Mouse (Mus musculus) E14TG2a.4 (cell line): ENCODE data around the gene Dpp8.

ENCODE experiments used
- H3K27me3 ChIP-seq: 2 replicates; pipeline ENCODE4 v1.6.1; 2014; ENCODE audit warnings: low read length, control low read depth; ENCODE audit not compliant: insufficient read depth
- H3K36me3 ChIP-seq: 2 replicates; pipeline ENCODE4 v1.6.1; 2014; ENCODE audit warnings: low read length, control low read depth; ENCODE audit not compliant: insufficient read depth
- H3K4me1 ChIP-seq: replicated peaks from 2 replicates; pipeline ENCODE4 v1.6.1; 2014; ENCODE audit warnings: low read depth, low read length, control low read depth
- H3K4me3 ChIP-seq: replicated peaks from 2 replicates; pipeline ENCODE4 v1.5.1; 2014; ENCODE audit warnings: mild to moderate bottlenecking, low read length
- H3K9me3 ChIP-seq: 2 replicates; pipeline ENCODE4 v1.6.1; 2014; ENCODE audit warnings: low read length, control low read depth
- CTCF ChIP-seq: conservative IDR thresholded peaks from 2 replicates; pipeline ENCODE4 v1.5.1; 2014; ENCODE audit warnings: low read length
- NANOG ChIP-seq: IDR thresholded peaks from 2 replicates; pipeline ENCODE4 v1.6.1; 2014; ENCODE audit warnings: borderline replicate concordance, low read length, mixed read lengths
- POU5F1 ChIP-seq: IDR thresholded peaks from 2 replicates; pipeline ENCODE4 v1.6.1; 2014; ENCODE audit warnings: low read length, borderline replicate concordance

Dpp8 gene

GRCm38 (mm10) chr9:65085270-65085669, 53.1 kb downstream of the Dpp8 start:
- Histone ChIP-seq H3K4me1 (peaks cover 25% of the 10 kb centered on the region), H3K9me3 (peaks cover 10% of the 10 kb centered on the region; the same call in 1 of the 2 replicates), H3K36me3 (peaks cover 17% of the 10 kb centered on the region), H3K4me3 (no peak overlapping the region), H3K27me3 (peaks cover 3% of the 10 kb centered on the region; the same call in 1 of the 2 replicates)
- TF ChIP-seq POU5F1, result no peak
- no peak for TF ChIP-seq NANOG
- no peak for TF ChIP-seq CTCF

- H3K4me3 ChIP-seq, result no peak overlapping the region
- H3K9me3 ChIP-seq, result peaks cover 10% of the 10 kb centered on the region; the same call in 1 of the 2 replicates
- 0 out of 2 replicates have a peak, but pooled peaks cover 3% of the 10 kb centered on the region for H3K36me3 ChIP-seq
- peaks cover 30% of the 10 kb centered on the region for H3K4me1 ChIP-seq
- H3K27me3 ChIP-seq, result peaks cover 5% of the 10 kb centered on the region; the same call in 1 of the 2 replicates
- TF ChIP-seq CTCF (no peak), POU5F1 (no peak), NANOG (no peak)
Observed at GRCm38 (mm10) chr9:65086801-65087200, 54.6 kb downstream of the Dpp8 start.

- no peak for TF ChIP-seq NANOG
- TF ChIP-seq POU5F1, result no peak
- no peak for TF ChIP-seq CTCF
- Histone ChIP-seq H3K27me3 (peaks cover 5% of the 10 kb centered on the region; the same call in 1 of the 2 replicates), H3K36me3 (no peaks in the 10 kb centered on the region), H3K4me1 (peaks cover 30% of the 10 kb centered on the region), H3K4me3 (no peak overlapping the region), H3K9me3 (peaks cover 10% of the 10 kb centered on the region; the same call in 1 of the 2 replicates)
Observed at GRCm38 (mm10) chr9:65087490-65087889, 55.3 kb downstream of the Dpp8 start.

- TF ChIP-seq CTCF (no peak), NANOG (no peak), POU5F1 (no peak)
- H3K4me3 ChIP-seq, result no peak overlapping the region
- peaks cover 13% of the 10 kb centered on the region for H3K27me3 ChIP-seq
- peaks cover 33% of the 10 kb centered on the region for H3K4me1 ChIP-seq
- no peaks in the 10 kb centered on the region for H3K9me3 ChIP-seq
- H3K36me3 ChIP-seq, result no peaks in the 10 kb centered on the region
Observed at GRCm38 (mm10) chr9:65094237-65094636, 62.0 kb downstream of the Dpp8 start.

- TF ChIP-seq CTCF, result no peak
- H3K36me3 ChIP-seq, result no peaks in the 10 kb centered on the region
- H3K9me3 ChIP-seq, result no peaks in the 10 kb centered on the region; the same call in 1 of the 2 replicates
Observed at GRCm38 (mm10) chr9:65100991-65101685, 68.9 kb downstream of the Dpp8 start, which contains the start of gene Igdcc4. Igdcc4 (plus strand) TSS chr9:65101486.

GRCm38 (mm10) chr9:65101686-65102376, 69.6 kb downstream of the Dpp8 start:
- Histone ChIP-seq H3K4me1 (peaks cover 67% of the 10 kb centered on the region), H3K27me3 (peaks cover 64% of the 10 kb centered on the region), H3K36me3 (no peaks in the 10 kb centered on the region), H3K4me3 (peak overlapping the region; percentile 85), H3K9me3 (no peaks in the 10 kb centered on the region; the same call in 1 of the 2 replicates)
- TF ChIP-seq CTCF, result no peak
- no peak for TF ChIP-seq POU5F1
- TF ChIP-seq NANOG, result no peak

More at GRCm38 (mm10) chr9:65100991-65101685, 68.9 kb downstream of the Dpp8 start, which contains the start of gene Igdcc4:
- peaks cover 60% of the 10 kb centered on the region for H3K4me1 ChIP-seq
- H3K27me3 ChIP-seq, result peaks cover 60% of the 10 kb centered on the region
- H3K4me3 ChIP-seq, result peak within 1 kb of the TSS; percentile 85

GRCm38 (mm10) chr9:65102377-65103172, 70.4 kb downstream of the Dpp8 start:
- peaks cover 74% of the 10 kb centered on the region for H3K4me1 ChIP-seq
- no peak for TF ChIP-seq NANOG
- TF ChIP-seq CTCF, result no peak
- no peak for TF ChIP-seq POU5F1

GRCm38 (mm10) chr9:65103173-65103752, 71.0 kb downstream of the Dpp8 start:
- TF ChIP-seq CTCF (no peak), POU5F1 (no peak), NANOG (no peak)
- peak overlapping the region; percentile 85 for H3K4me3 ChIP-seq
- no peaks in the 10 kb centered on the region for H3K36me3 ChIP-seq

More at GRCm38 (mm10) chr9:65102377-65103172, 70.4 kb downstream of the Dpp8 start:
- H3K36me3 ChIP-seq, result no peaks in the 10 kb centered on the region
- peaks cover 70% of the 10 kb centered on the region for H3K27me3 ChIP-seq
- peak overlapping the region; percentile 85 for H3K4me3 ChIP-seq
- no peaks in the 10 kb centered on the region; the same call in 1 of the 2 replicates for H3K9me3 ChIP-seq

More at GRCm38 (mm10) chr9:65103173-65103752, 71.0 kb downstream of the Dpp8 start:
- peaks cover 73% of the 10 kb centered on the region for H3K27me3 ChIP-seq
- no peaks in the 10 kb centered on the region; the same call in 1 of the 2 replicates for H3K9me3 ChIP-seq
- H3K4me1 ChIP-seq, result peaks cover 81% of the 10 kb centered on the region
